Mouse (Mus musculus): Measurements from ENCODE around the gene Ank3.

Ank3 gene

GRCm38 (mm10) chr10:69964611-69965010 lies 566.0 kb downstream of the Ank3 start:
- peak; percentile 65 for DNase-seq (ENCODE audit: low read depth, low spot score)

- no peak for DNase-seq (ENCODE audit: low read depth, low spot score)
These were observed 566.5 kb downstream of the Ank3 start for GRCm38 (mm10) chr10:69965085-69965484.

GRCm38 (mm10) chr10:69967994-69968393 lies 569.4 kb downstream of the Ank3 start:
- DNase-seq (ENCODE audit: low read depth, low spot score) = no peak

GRCm38 (mm10) chr10:69979636-69980035 lies 581.1 kb downstream of the Ank3 start:
- DNase-seq (ENCODE audit: low read depth, low spot score) = no peak

DNA sequence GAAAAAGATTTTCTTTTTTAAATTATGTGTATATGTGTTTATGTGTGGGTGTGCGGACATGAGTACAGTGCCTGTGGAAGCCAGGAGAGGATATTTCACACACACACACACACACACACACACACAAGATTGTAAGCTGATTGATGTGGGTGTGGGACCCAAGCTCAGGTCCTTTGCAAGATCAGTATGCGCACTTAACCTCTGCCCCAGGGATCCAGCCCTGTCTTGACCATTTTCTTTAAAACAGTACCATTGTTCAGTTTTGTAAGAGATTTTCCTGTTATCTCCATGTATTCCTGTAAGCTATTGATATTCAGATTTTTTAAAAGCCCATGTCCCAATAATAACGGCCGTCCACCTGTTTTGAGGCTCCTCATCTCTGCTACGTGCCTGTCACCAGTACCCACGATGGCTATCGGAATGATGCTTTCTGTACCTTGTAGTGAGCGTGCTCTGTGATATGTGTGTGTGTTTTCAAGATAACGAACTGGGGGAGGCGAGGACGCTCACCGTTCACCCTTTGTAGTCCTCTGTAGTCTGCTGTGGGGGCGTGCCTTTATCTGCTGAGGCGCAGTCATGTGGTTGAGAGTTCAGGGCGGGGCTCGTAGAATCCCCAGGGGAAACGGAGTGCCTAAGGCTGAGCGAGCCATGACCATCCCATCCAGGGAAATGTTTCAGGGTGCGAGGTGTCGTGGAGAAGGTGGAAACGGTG lies 583.0 kb downstream of the Ank3 start:
- no peak for DNase-seq (ENCODE audit: low read depth, low spot score)

DNA sequence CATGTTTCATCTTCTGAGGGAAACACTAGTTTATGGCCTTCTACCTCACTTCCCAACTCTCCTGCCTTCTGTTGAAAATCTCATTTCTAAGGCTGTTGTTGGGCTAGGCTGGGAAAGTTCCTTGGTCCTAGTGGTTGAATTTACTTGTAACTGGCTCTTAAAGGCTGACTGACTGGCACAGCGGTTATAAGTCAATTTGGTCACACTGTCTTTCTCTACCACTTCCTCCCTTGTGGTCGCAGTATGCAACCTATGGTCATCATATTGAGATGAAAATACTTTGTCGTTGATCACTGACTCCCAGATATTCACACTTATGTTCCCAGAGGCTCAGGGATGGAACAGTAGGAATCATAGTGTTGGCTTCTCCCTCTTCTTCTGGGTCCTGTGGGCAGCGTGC lies 584.1 kb downstream of the Ank3 start:
- no peak for DNase-seq (ENCODE audit: low read depth, low spot score)

DNA sequence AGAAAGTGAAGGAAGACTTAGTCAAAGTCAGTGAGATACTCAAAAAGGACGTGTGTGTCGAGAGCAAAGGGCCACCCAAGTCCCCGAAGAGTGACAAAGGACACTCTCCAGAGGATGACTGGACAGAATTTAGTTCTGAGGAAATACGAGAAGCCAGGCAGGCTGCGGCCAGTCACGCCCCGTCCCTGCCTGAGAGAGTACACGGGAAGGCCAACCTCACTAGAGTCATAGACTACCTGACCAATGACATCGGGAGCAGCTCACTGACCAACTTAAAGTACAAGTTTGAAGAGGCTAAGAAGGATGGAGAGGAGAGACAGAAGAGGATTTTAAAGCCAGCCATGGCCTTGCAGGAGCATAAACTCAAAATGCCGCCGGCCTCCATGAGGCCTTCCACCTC lies 588.9 kb downstream of the Ank3 start:
- DNase-seq (ENCODE audit: low read depth, low spot score) = no peak

DNA sequence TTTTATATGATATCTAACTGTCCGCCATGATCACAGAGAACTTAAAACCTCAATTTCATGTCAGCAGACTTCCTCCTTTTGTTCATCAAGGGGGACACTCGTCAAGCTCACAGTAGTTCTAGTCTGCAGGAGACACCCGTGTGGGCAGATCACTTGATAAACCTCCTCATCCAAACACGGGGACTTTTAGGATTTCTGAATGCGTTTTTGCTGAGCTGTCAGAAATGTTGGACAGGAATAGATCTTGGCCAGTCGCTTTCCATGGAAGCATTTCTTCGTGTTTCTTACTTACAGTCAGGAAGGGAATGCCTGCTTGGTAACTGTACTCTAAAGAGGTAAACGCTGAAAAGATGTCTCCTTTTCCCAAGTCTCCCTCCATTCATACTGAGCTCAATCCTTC lies 598.5 kb downstream of the Ank3 start:
- DNase-seq (ENCODE audit: low read depth, low spot score) = no peak

- DNase-seq (ENCODE audit: low read depth, low spot score) = no peak
These were observed 605.5 kb downstream of the Ank3 start for GRCm38 (mm10) chr10:70004058-70004457.

- no peak for DNase-seq (ENCODE audit: low read depth, low spot score)
These were observed 606.3 kb downstream of the Ank3 start for GRCm38 (mm10) chr10:70004831-70005230.

GRCm38 (mm10) chr10:70006380-70006779 lies 607.8 kb downstream of the Ank3 start:
- peak; percentile 20 for DNase-seq (ENCODE audit: low read depth, low spot score)

- DNase-seq (ENCODE audit: low read depth, low spot score) = no peak
These were observed 613.2 kb downstream of the Ank3 start for GRCm38 (mm10) chr10:70011738-70012137.

GRCm38 (mm10) chr10:70013931-70014330 lies 615.4 kb downstream of the Ank3 start:
- DNase-seq (ENCODE audit: low read depth, low spot score) = no peak

DNA sequence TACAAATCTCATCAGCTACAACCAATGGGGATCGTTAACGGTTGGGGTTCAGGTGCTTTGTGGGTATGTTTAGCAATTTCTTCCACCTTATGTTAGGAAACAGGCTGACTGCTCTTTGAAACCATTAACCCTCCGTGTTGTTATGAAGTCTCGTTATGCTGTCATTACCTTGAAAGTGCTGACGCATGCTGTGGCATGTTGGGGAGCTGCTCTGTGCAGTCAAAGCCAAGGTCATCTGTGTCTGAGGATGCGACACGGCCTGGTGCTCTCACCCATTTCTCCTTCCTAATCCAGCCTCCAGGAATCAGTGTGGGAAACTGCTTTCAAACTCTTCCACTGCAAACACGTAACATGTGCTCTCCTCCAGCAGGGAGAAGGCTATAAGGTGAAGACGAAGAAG lies 616.6 kb downstream of the Ank3 start:
- DNase-seq (ENCODE audit: low read depth, low spot score) = no peak

GRCm38 (mm10) chr10:70018691-70019090 lies 620.1 kb downstream of the Ank3 start:
- no peak for DNase-seq (ENCODE audit: low read depth, low spot score)

GRCm38 (mm10) chr10:70021667-70022066 lies 623.1 kb downstream of the Ank3 start:
- DNase-seq (ENCODE audit: low read depth, low spot score) = peak; percentile 25

DNA sequence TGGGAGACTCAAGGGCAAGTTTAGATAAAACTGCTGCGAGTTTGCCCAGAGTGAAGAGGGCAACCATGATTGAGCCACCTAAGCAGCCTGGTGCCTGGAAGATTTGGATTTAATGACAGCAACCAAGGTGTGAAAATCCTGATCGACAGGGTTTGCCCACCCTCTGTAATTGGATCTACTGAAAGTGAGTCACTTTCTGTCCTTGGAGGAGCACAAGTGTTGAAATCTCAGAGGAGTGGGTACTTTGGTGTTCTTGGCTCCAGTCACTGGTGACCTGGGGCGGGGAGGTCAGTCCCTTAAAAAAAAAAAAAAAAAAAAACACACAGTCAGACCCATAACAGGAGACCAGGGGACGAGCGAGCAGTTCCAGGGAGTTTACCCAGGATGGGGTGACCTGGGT lies 624.0 kb downstream of the Ank3 start:
- no peak for DNase-seq (ENCODE audit: low read depth, low spot score)

- no peak for DNase-seq (ENCODE audit: low read depth, low spot score)
These were observed 625.3 kb downstream of the Ank3 start for GRCm38 (mm10) chr10:70023861-70024260.

DNA sequence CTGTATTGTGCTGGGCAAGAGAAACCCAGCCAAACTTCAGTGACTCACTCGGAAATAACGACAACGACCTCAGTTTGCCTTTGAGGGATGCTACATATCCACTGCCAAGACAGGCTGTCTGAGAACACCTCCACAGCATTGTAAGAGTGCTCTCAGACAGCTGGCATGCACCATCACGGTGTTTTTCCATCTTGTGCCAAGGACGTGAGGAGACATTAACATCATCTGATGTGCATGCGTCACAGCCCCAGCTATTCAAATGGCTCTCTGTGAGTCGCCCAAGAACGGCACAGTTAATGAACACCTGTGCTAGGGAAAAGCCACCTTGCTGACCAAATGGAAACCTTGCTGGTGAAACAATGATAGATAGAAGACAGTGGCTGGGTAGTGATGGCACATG lies 633.4 kb downstream of the Ank3 start:
- no peak for DNase-seq (ENCODE audit: low read depth, low spot score)

DNA sequence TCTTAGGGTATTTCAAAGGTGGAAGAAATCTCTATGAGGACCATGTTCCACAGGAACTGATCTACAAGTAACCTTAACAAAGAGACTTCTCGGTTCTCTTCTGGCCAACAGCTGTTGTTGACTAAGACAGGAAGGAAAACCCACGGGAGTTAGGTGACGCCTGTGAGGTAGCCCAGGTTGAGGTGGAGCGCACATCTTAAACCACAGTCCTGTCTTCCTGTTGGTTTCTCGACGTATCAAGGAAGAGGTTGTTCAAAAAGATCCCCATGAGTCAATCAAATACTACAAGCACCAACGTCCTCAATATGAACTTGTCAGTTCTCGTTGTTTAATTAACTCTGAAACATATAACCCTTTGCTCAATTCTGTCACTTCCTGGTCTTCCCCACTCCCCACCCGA lies 634.4 kb downstream of the Ank3 start:
- DNase-seq (ENCODE audit: low read depth, low spot score) = no peak

- DNase-seq (ENCODE audit: low read depth, low spot score) = peak; percentile 26
These were observed 635.3 kb downstream of the Ank3 start for GRCm38 (mm10) chr10:70033856-70034255.

GRCm38 (mm10) chr10:70039871-70040291 lies 641.3 kb downstream of the Ank3 start:
- DNase-seq (ENCODE audit: low read depth, low spot score) = no peak

DNA sequence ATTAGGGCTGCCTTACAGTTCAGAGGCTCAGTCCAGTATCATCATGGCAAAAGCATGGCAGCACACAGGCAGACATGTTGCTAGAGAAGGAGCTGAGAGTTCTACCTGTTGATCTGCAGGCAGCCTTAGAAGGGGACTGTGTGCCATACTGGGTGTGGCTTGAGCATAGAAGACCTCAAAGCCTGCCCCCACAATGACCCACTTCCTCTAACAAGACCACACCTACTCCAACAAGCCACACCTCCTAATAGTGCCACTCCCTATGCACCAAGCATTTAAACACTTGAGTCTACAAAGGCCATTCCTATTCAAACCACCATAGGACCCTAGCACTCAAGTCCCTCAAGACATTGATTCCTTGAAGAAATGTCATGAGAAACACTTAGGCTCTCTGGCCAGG lies 643.0 kb downstream of the Ank3 start:
- no peak for DNase-seq (ENCODE audit: low read depth, low spot score)

GRCm38 (mm10) chr10:70045722-70046121 lies 647.1 kb downstream of the Ank3 start:
- no peak for DNase-seq (ENCODE audit: low read depth, low spot score)
